Mouse (Mus musculus): ENCODE measurements around the gene Snai3. TPM values are rescaled to one million over a fixed set of nuclear protein-coding genes. Genes with fewer than 3 reads are reported as not detected.

The Snai3 gene
- polyA plus RNA-seq, 1 experiment from 2014 or later = not detected

DNA sequence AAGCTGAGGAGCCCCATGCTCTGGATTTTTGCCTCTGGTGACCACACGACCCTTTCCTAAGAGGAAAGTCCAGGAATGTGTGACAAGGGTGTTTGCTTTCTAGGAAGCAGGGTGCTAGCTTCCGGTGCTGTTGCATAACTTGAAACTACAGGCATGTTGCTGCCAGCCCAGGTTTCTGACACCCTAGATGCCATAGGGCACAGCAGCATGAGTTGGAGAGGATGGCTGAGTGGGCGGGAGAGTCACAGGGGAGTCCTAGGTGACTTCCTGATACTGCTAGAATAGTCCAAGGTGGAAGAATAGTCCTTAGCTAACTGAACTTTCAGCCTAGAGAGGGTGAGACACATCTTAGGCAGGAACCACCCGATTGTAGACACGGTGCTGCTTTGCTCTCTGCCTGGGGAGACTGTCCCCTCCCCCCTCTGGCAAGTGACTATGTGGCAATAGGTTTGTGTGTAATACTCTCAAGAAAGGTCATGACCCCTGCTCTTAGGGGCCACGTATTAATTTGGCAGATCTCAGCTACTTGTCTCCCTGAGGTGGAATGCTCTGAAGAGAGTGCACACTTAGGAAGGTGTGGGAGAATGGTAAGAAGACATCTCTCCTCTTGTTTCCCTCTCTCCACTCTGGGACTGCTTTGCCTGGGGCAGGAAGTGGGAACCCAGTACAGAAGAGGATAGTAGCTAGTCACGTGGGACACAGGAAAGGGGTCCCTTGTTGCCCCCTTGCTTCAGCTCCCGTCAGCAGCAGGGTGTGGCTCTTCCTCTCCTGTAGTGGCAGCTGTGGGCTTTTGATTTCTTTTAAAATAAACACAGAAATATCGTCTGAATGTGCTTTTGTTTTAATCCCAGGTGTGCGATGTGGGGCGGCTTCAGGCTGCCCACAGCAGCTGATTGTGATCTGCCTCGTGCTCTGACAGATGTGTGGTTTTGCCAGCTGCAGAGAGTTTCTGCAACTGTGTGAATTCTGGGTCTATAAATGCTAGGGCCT lies 3.4 kb upstream of the Snai3 start:
- Histone ChIP-seq H3K36me3 (ENCODE audit: control insufficient read depth, insufficient read depth, low read length) (peaks cover 2% of the 10 kb centered on the region), H3K9ac (ENCODE audit: low read length) (no peak overlapping the region), H3K4me1 (ENCODE audit: control insufficient read depth, insufficient read depth, low read length) (peaks cover 12% of the 10 kb centered on the region; the same call in 1 of the 2 replicates), H3K4me3 (ENCODE audit: low read depth, low read length) (no peak overlapping the region), H3K27me3 (ENCODE audit: control insufficient read depth, insufficient read depth, low read length) (peaks cover 26% of the 10 kb centered on the region), H3K27ac (ENCODE audit: low read depth, low read length) (no peak overlapping the region), H3K4me2 (ENCODE audit: low read depth) (no peak overlapping the region), H3K9me3 (ENCODE audit: control insufficient read depth, low read length) (no peaks in the 10 kb centered on the region)
- no peak for DNase-seq (ENCODE audit: low spot score)
- 70% methylated on average over 12 of the region's 12 CpGs for WGBS
- no peak for ATAC-seq (ENCODE audit: insufficient read depth, low FRiP score, low TSS enrichment)

DNA sequence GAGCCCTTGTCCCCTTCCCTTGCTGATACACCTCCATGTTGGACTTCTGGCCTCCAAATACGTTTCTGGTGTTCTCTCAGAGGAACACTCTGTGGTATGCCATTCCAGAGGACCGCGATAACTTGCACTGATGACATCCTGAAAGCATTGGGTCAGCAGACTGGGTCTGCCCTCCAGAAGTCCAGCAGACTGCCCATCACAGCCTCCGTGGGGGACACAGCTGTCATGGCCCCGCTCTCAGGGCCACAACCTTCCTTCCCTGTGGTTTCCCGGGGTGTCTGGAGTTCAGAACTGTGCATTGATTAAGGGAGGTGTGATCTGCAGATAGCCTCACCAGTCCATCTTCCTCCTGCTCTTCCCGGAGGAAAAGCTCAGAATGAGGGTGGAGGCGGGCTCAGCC lies 2.0 kb upstream of the Snai3 start:
- DNase-seq (ENCODE audit: low spot score) (no peak), ATAC-seq (ENCODE audit: insufficient read depth, low FRiP score, low TSS enrichment) (no peak)
- 72% methylated on average over 8 of the region's 8 CpGs for WGBS
- Histone ChIP-seq H3K4me1 (ENCODE audit: control insufficient read depth, insufficient read depth, low read length) (peaks cover 12% of the 10 kb centered on the region; the same call in 1 of the 2 replicates), H3K27me3 (ENCODE audit: control insufficient read depth, insufficient read depth, low read length) (peaks cover 32% of the 10 kb centered on the region), H3K4me3 (ENCODE audit: low read depth, low read length) (no peak overlapping the region), H3K9ac (ENCODE audit: low read length) (no peak overlapping the region), H3K4me2 (ENCODE audit: low read depth) (no peak overlapping the region), H3K27ac (ENCODE audit: low read depth, low read length) (no peak overlapping the region), H3K36me3 (ENCODE audit: control insufficient read depth, insufficient read depth, low read length) (peaks cover 2% of the 10 kb centered on the region), H3K9me3 (ENCODE audit: control insufficient read depth, low read length) (no peaks in the 10 kb centered on the region)

GRCm38 (mm10) chr8:122461473-122462148 lies 1.1 kb upstream of the Snai3 start:
- Histone ChIP-seq H3K9ac (ENCODE audit: low read length) (no peak overlapping the region), H3K27me3 (ENCODE audit: control insufficient read depth, insufficient read depth, low read length) (peaks cover 32% of the 10 kb centered on the region), H3K4me2 (ENCODE audit: low read depth) (no peak overlapping the region)

GRCm38 (mm10) chr8:122459990-122460389 lies 543 bp downstream of the Snai3 start:
- ATAC-seq (ENCODE audit: insufficient read depth, low FRiP score, low TSS enrichment) (no peak), DNase-seq (ENCODE audit: low spot score) (no peak)
- Histone ChIP-seq H3K9ac (ENCODE audit: low read length) (no peak overlapping the region), H3K4me2 (ENCODE audit: low read depth) (peak overlapping the region; percentile 48), H3K4me1 (ENCODE audit: control insufficient read depth, insufficient read depth, low read length) (peaks cover 12% of the 10 kb centered on the region; the same call in 1 of the 2 replicates), H3K4me3 (ENCODE audit: low read depth, low read length) (no peak overlapping the region), H3K27ac (ENCODE audit: low read depth, low read length) (no peak overlapping the region), H3K36me3 (ENCODE audit: control insufficient read depth, insufficient read depth, low read length) (no peaks in the 10 kb centered on the region), H3K9me3 (ENCODE audit: control insufficient read depth, low read length) (no peaks in the 10 kb centered on the region), H3K27me3 (ENCODE audit: control insufficient read depth, insufficient read depth, low read length) (peaks cover 32% of the 10 kb centered on the region)
- 30% methylated on average over 7 of the region's 7 CpGs for WGBS

More at GRCm38 (mm10) chr8:122461473-122462148, 1.1 kb upstream of the Snai3 start:
- no peak overlapping the region for H3K27ac ChIP-seq (ENCODE audit: low read depth, low read length)
- no peak for DNase-seq (ENCODE audit: low spot score)
- H3K9me3 ChIP-seq (ENCODE audit: control insufficient read depth, low read length) = no peaks in the 10 kb centered on the region
- no peaks in the 10 kb centered on the region for H3K36me3 ChIP-seq (ENCODE audit: control insufficient read depth, insufficient read depth, low read length)
- ATAC-seq (ENCODE audit: insufficient read depth, low FRiP score, low TSS enrichment) = no peak
- WGBS = 62% methylated on average over 11 of the region's 11 CpGs
- peaks cover 12% of the 10 kb centered on the region; the same call in 1 of the 2 replicates for H3K4me1 ChIP-seq (ENCODE audit: control insufficient read depth, insufficient read depth, low read length)
- H3K4me3 ChIP-seq (ENCODE audit: low read depth, low read length) = no peak overlapping the region

DNA sequence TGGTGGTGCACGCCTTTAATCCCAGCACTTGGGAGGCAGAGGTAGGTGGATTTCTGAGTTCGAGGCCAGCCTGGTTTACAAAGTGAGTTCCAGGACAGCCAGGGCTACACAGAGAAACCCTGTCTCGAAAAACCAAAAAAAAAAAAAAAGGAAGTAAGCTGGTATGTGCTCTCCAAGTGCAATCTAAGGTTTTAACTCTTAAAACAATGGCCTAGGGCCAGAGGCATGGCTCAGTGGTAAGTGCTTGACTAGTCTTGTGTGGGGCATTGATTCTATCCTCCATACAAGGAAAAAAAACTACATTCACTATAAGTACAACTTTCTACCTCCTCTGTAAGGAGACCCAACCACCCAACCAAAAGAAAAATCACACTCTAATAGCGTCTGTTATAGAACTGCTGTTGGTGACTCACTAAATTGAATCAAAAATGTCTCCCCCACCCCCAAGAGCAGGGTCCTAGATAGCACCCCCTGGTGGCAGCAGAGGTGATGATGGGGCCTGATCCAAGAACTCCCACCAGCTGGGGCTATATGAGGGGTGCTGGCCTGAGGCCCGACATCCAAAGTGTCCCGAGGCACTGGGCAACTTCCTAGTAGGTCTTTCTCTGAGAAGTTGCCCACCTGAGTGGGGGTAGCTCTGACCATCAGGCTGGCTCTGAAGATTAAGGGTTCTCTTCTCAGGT lies 1.2 kb downstream of the Snai3 start:
- H3K9ac ChIP-seq (ENCODE audit: low read length) = no peak overlapping the region
- H3K27ac ChIP-seq (ENCODE audit: low read depth, low read length) = no peak overlapping the region
- H3K9me3 ChIP-seq (ENCODE audit: control insufficient read depth, low read length) = no peaks in the 10 kb centered on the region
- H3K27me3 ChIP-seq (ENCODE audit: control insufficient read depth, insufficient read depth, low read length) = peaks cover 32% of the 10 kb centered on the region
- DNase-seq (ENCODE audit: low spot score) (no peak), ATAC-seq (ENCODE audit: insufficient read depth, low FRiP score, low TSS enrichment) (no peak)
- H3K4me1 ChIP-seq (ENCODE audit: control insufficient read depth, insufficient read depth, low read length) = peaks cover 12% of the 10 kb centered on the region; the same call in 1 of the 2 replicates
- whole genome bisulfite sequencing = 59% methylated on average over 5 of the region's 6 CpGs
- H3K4me3 ChIP-seq (ENCODE audit: low read depth, low read length) = no peak overlapping the region
- no peaks in the 10 kb centered on the region for H3K36me3 ChIP-seq (ENCODE audit: control insufficient read depth, insufficient read depth, low read length)
- no peak overlapping the region for H3K4me2 ChIP-seq (ENCODE audit: low read depth)

DNA sequence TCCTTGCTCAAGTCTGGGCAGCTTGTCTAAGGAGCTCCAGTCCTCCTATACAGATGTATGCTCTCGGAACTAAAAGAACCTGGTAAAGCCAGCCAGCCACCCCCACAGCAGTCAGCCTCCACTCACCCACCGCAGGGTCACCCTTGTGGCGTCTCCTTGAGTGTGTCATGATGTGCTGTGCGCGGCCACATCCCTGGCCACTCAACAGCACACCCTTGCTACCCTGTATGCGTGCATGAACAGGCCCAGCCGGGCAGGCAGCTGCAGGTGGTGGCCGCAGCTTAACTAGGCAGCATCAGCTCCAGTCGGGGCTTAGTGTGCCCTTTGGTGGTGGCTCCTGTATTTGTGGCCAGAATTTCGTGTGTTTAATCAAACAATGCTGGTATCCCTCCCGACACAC lies 3.4 kb downstream of the Snai3 start:
- H3K9me3 ChIP-seq (ENCODE audit: control insufficient read depth, low read length) = no peaks in the 10 kb centered on the region
- ATAC-seq (ENCODE audit: insufficient read depth, low FRiP score, low TSS enrichment) (no peak), DNase-seq (ENCODE audit: low spot score) (no peak)
- no peak overlapping the region for H3K4me3 ChIP-seq (ENCODE audit: low read depth, low read length)
- no peak overlapping the region for H3K4me2 ChIP-seq (ENCODE audit: low read depth)
- H3K9ac ChIP-seq (ENCODE audit: low read length) = no peak overlapping the region
- H3K27ac ChIP-seq (ENCODE audit: low read depth, low read length) = no peak overlapping the region
- WGBS = 84% methylated on average over 11 of the region's 11 CpGs
- peaks cover 12% of the 10 kb centered on the region; the same call in 1 of the 2 replicates for H3K4me1 ChIP-seq (ENCODE audit: control insufficient read depth, insufficient read depth, low read length)
- H3K27me3 ChIP-seq (ENCODE audit: control insufficient read depth, insufficient read depth, low read length) = peaks cover 32% of the 10 kb centered on the region
- no peaks in the 10 kb centered on the region for H3K36me3 ChIP-seq (ENCODE audit: control insufficient read depth, insufficient read depth, low read length)

- no peak overlapping the region for H3K4me2 ChIP-seq (ENCODE audit: low read depth)
- H3K9me3 ChIP-seq (ENCODE audit: control insufficient read depth, low read length) = no peaks in the 10 kb centered on the region
- H3K9ac ChIP-seq (ENCODE audit: low read length) = no peak overlapping the region
- no peaks in the 10 kb centered on the region for H3K36me3 ChIP-seq (ENCODE audit: control insufficient read depth, insufficient read depth, low read length)
- ATAC-seq (ENCODE audit: insufficient read depth, low FRiP score, low TSS enrichment) = no peak
- H3K4me1 ChIP-seq (ENCODE audit: control insufficient read depth, insufficient read depth, low read length) = no peaks in the 10 kb centered on the region
- no peak overlapping the region for H3K4me3 ChIP-seq (ENCODE audit: low read depth, low read length)
- H3K27ac ChIP-seq (ENCODE audit: low read depth, low read length) = no peak overlapping the region
- DNase-seq (ENCODE audit: low spot score) = no peak
- WGBS = 91% methylated on average over 6 of the region's 6 CpGs
- peaks cover 9% of the 10 kb centered on the region for H3K27me3 ChIP-seq (ENCODE audit: control insufficient read depth, insufficient read depth, low read length)
These were observed 6.1 kb downstream of the Snai3 start for GRCm38 (mm10) chr8:122454409-122454808.

DNA sequence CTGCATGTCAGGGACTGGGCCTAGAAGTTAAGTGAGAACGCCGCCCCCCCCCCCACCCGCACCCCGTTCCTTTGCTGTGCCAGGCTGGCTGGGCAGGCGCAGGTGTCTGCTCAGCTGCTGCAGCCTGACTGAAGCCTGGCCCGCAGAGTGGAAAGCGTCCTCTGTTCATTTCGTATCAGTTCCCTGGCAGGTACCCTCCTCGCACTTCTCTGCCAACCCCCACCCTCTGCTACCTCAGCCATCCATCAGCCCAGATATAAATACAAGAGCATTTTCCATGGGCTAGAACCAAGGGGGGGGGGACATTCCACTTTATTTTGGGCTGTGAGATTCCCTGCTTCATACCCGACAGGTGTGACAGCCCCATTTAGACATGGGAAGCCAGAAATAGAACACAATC lies 8.4 kb downstream of the Snai3 start:
- no peak for ATAC-seq (ENCODE audit: insufficient read depth, low FRiP score, low TSS enrichment)
- no peak overlapping the region for H3K4me2 ChIP-seq (ENCODE audit: low read depth)
- H3K4me1 ChIP-seq (ENCODE audit: control insufficient read depth, insufficient read depth, low read length) = no peaks in the 10 kb centered on the region
- no peak overlapping the region for H3K4me3 ChIP-seq (ENCODE audit: low read depth, low read length)
- H3K27ac ChIP-seq (ENCODE audit: low read depth, low read length) = no peak overlapping the region
- H3K36me3 ChIP-seq (ENCODE audit: control insufficient read depth, insufficient read depth, low read length) = no peaks in the 10 kb centered on the region
- H3K27me3 ChIP-seq (ENCODE audit: control insufficient read depth, insufficient read depth, low read length) = no peaks in the 10 kb centered on the region
- no peak for DNase-seq (ENCODE audit: low spot score)
- no peaks in the 10 kb centered on the region for H3K9me3 ChIP-seq (ENCODE audit: control insufficient read depth, low read length)
- WGBS = 85% methylated on average over 10 of the region's 10 CpGs
- H3K9ac ChIP-seq (ENCODE audit: low read length) = no peak overlapping the region; the same call in 1 of the 2 replicates

Data from neural tube, embryonic 11.5 days (tissue).